Mouse (Mus musculus) embryonic fibroblast, embryonic 13.5 days (primary cell): ENCODE data around the gene Pdilt.

Source experiments
- CTCF ChIP-seq: IDR thresholded peaks from 2 replicates; pipeline ENCODE4 v1.5.1; 2011; ENCODE audit warnings: mild to moderate bottlenecking, control low read depth, low read length, moderate library complexity, borderline replicate concordance; ENCODE audit not compliant: insufficient read depth
- POLR2A ChIP-seq: IDR thresholded peaks from 2 replicates; pipeline ENCODE4 v1.6.1; 2011; ENCODE audit warnings: low read depth, mild to moderate bottlenecking, control low read depth, low read length, moderate library complexity

DNA sequence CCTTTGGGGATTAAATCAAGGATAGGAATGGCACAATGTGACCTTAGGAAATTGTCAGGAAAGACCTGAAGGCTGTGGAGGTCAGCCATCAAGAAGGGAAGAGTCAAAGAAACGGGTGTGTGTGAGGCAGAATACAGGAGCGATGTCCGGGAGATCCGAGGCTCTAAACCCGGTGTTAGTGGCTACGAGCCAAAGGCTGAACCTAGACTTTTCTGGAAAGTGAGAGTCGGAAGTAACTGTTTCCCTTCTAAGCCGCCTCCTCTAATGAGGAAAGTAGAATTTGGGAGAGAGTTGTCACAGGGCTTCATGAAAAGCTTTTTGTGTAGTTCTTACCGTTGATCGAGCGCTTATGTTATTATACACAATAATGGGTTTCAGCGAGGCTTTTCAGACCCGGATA lies 3.2 kb upstream of the Pdilt start:
- TF ChIP-seq CTCF (no peak), POLR2A (no peak)
